Mouse (Mus musculus) forebrain, embryonic 16.5 days (tissue): Measurements from ENCODE around the gene Calcoco1. TPM values are rescaled to one million over a fixed set of nuclear protein-coding genes. Genes with fewer than 3 reads are reported as not detected.

Source experiments
- ATAC-seq: fragments of 200-750 bp; cut with Nextera tagmentation; 2 replicates; pipeline ENCODE4 v1.8.0; 2017; ENCODE audit warnings: mild to moderate bottlenecking, moderate library complexity
- H3K27ac ChIP-seq: fragments of 300-500 bp; sonication (generic); 2 replicates; pipeline ENCODE4 v1.5.1; 2014; ENCODE audit warnings: low read length, control low read depth
- H3K27me3 ChIP-seq: fragments of 300-500 bp; sonication (generic); replicated peaks from 2 replicates; pipeline ENCODE4 v1.6.1; 2014; ENCODE audit warnings: low read length; ENCODE audit not compliant: control insufficient read depth, insufficient read depth
- H3K36me3 ChIP-seq: fragments of 300-500 bp; sonication (generic); 2 replicates; pipeline ENCODE4 v1.6.1; 2014; ENCODE audit not compliant: control insufficient read depth, insufficient read depth
- H3K4me1 ChIP-seq: fragments of 300-500 bp; sonication (generic); replicated peaks from 2 replicates; pipeline ENCODE4 v1.6.1; 2014; ENCODE audit warnings: low read length; ENCODE audit not compliant: control insufficient read depth, insufficient read depth
- H3K4me2 ChIP-seq: fragments of 300-500 bp; sonication (generic); 2 replicates; pipeline ENCODE4 v1.6.1; 2014; ENCODE audit warnings: mild to moderate bottlenecking, low read length, control low read depth
- H3K4me3 ChIP-seq: fragments of 300-500 bp; sonication (generic); replicated peaks from 2 replicates; pipeline ENCODE4 v1.5.1; 2014; ENCODE audit warnings: mild to moderate bottlenecking, low read length, control low read depth
- H3K9ac ChIP-seq: fragments of 300-500 bp; sonication (generic); replicated peaks from 2 replicates; pipeline ENCODE4 v1.6.1; 2014; ENCODE audit warnings: low read depth, low read length, control low read depth
- H3K9me3 ChIP-seq: fragments of 300-500 bp; sonication (generic); 2 replicates; pipeline ENCODE4 v1.6.1; 2016; ENCODE audit warnings: low read length; ENCODE audit not compliant: control insufficient read depth
- WGBS: fragments of 180-500 bp; shearing (Covaris S2); extraction: QIAGEN DNeasy Blood & Tissue Kit; methylation state at CpG from one replicate; pipeline ENCODE4 v1.1.7; 2014; 5-methylcytosine and 5-hydroxymethylcytosine counted together
- polyA plus RNA-seq: library from polyadenylated mRNA; unstranded; fragments of >200 nt; fragmentation: Nextera tagmentation; extraction: Ambion mirVana; gene quantifications from 2 replicates; pipeline ENCODE4 v1.2.1, GENCODE M21; 2015

Gene Calcoco1
- polyA plus RNA-seq, 1 experiment from 2014 or later, result 80.6 TPM

- Histone ChIP-seq H3K4me1 (peaks cover 62% of the 10 kb centered on the region), H3K9ac (peak overlapping the region; percentile 55), H3K27me3 (no peaks in the 10 kb centered on the region), H3K9me3 (no peaks in the 10 kb centered on the region), H3K4me3 (no peak overlapping the region; the same call in 1 of the 2 replicates), H3K4me2 (peak overlapping the region; percentile 36), H3K27ac (peak overlapping the region; percentile 99), H3K36me3 (no peaks in the 10 kb centered on the region)
- WGBS, result under 1% methylated on average over 13 of the region's 14 CpGs
- peak; percentile 73 for ATAC-seq
Measured at GRCm38 (mm10) chr15:102743996-102744395, 22.0 kb upstream of the Calcoco1 start.

GRCm38 (mm10) chr15:102743196-102743595, 21.2 kb upstream of the Calcoco1 start:
- H3K9me3 ChIP-seq, result no peaks in the 10 kb centered on the region
- H3K4me2 ChIP-seq, result no peak overlapping the region
- H3K9ac ChIP-seq, result peak overlapping the region; percentile 51
- peaks cover 60% of the 10 kb centered on the region for H3K4me1 ChIP-seq
- no peaks in the 10 kb centered on the region for H3K27me3 ChIP-seq
- WGBS, result 13% methylated on average over 8 of the region's 8 CpGs
- no peak for ATAC-seq
- no peaks in the 10 kb centered on the region for H3K36me3 ChIP-seq
- no peak overlapping the region for H3K4me3 ChIP-seq
- H3K27ac ChIP-seq, result peak overlapping the region; percentile 99

- no peak overlapping the region for H3K4me2 ChIP-seq
- no peaks in the 10 kb centered on the region for H3K9me3 ChIP-seq
- under 1% methylated on average over 10 of the region's 10 CpGs for WGBS
- peak; percentile 31 for ATAC-seq
- H3K9ac ChIP-seq, result no peak overlapping the region
- peaks cover 54% of the 10 kb centered on the region for H3K4me1 ChIP-seq
- H3K27me3 ChIP-seq, result no peaks in the 10 kb centered on the region
- no peak overlapping the region for H3K4me3 ChIP-seq
- H3K36me3 ChIP-seq, result no peaks in the 10 kb centered on the region
- H3K27ac ChIP-seq, result peak overlapping the region; percentile 99
Measured at GRCm38 (mm10) chr15:102742589-102742988, 20.6 kb upstream of the Calcoco1 start.

- Histone ChIP-seq H3K27me3 (no peaks in the 10 kb centered on the region), H3K9ac (no peak overlapping the region), H3K27ac (no peak overlapping the region), H3K4me1 (peaks cover 49% of the 10 kb centered on the region), H3K36me3 (no peaks in the 10 kb centered on the region), H3K4me2 (no peak overlapping the region), H3K9me3 (no peaks in the 10 kb centered on the region), H3K4me3 (no peak overlapping the region)
- WGBS, result 25% methylated on average over 15 of the region's 15 CpGs
- ATAC-seq, result peak; percentile 22
Measured at GRCm38 (mm10) chr15:102739520-102740297, 17.7 kb upstream of the Calcoco1 start.

GRCm38 (mm10) chr15:102738434-102738833, 16.5 kb upstream of the Calcoco1 start:
- Histone ChIP-seq H3K27me3 (no peaks in the 10 kb centered on the region), H3K4me1 (peaks cover 43% of the 10 kb centered on the region)
- 70% methylated on average over 2 of the region's 2 CpGs for WGBS

GRCm38 (mm10) chr15:102737092-102737491, 15.1 kb upstream of the Calcoco1 start:
- Histone ChIP-seq H3K9ac (no peak overlapping the region), H3K27me3 (no peaks in the 10 kb centered on the region), H3K27ac (peak overlapping the region; percentile 94), H3K4me2 (no peak overlapping the region), H3K9me3 (no peaks in the 10 kb centered on the region), H3K4me3 (no peak overlapping the region), H3K4me1 (peaks cover 45% of the 10 kb centered on the region), H3K36me3 (no peaks in the 10 kb centered on the region)
- 72% methylated on average over 19 of the region's 19 CpGs for WGBS
- ATAC-seq, result no peak

More at GRCm38 (mm10) chr15:102738434-102738833, 16.5 kb upstream of the Calcoco1 start:
- ATAC-seq, result no peak
- no peak overlapping the region for H3K4me3 ChIP-seq
- no peak overlapping the region for H3K4me2 ChIP-seq
- H3K9me3 ChIP-seq, result no peaks in the 10 kb centered on the region
- no peak overlapping the region for H3K9ac ChIP-seq
- no peaks in the 10 kb centered on the region for H3K36me3 ChIP-seq
- H3K27ac ChIP-seq, result no peak overlapping the region

- peaks cover 45% of the 10 kb centered on the region for H3K4me1 ChIP-seq
- WGBS, result 11% methylated on average over 32 of the region's 36 CpGs
- H3K27me3 ChIP-seq, result no peaks in the 10 kb centered on the region
- H3K4me3 ChIP-seq, result peak overlapping the region; percentile 22
- H3K4me2 ChIP-seq, result peak overlapping the region; percentile 45
- peak overlapping the region; percentile 94 for H3K27ac ChIP-seq
- peak; percentile 46 for ATAC-seq
- no peaks in the 10 kb centered on the region for H3K9me3 ChIP-seq
- H3K36me3 ChIP-seq, result no peaks in the 10 kb centered on the region
- H3K9ac ChIP-seq, result peak overlapping the region; percentile 38; the same call in 1 of the 2 replicates
Measured at GRCm38 (mm10) chr15:102736127-102736944, 14.4 kb upstream of the Calcoco1 start.

- Histone ChIP-seq H3K9me3 (no peaks in the 10 kb centered on the region), H3K4me2 (no peak overlapping the region), H3K36me3 (no peaks in the 10 kb centered on the region), H3K4me3 (no peak overlapping the region), H3K27ac (peak overlapping the region; percentile 94), H3K4me1 (peaks cover 45% of the 10 kb centered on the region), H3K27me3 (no peaks in the 10 kb centered on the region), H3K9ac (no peak overlapping the region)
- WGBS, result 17% methylated on average over 14 of the region's 14 CpGs
- ATAC-seq, result no peak
Measured at GRCm38 (mm10) chr15:102735031-102735430, 13.1 kb upstream of the Calcoco1 start.
